Mouse (Mus musculus) right cerebral cortex, adult 2 months (tissue): ENCODE results near the gene Usp53.

Experiments used
- DNase-seq, 2 experiments: peaks; one replicate each; pipeline ENCODE4 v3.0.0; 2021 to 2022; ENCODE audit warnings: low spot score in 2 of 2

Usp53 gene

DNA sequence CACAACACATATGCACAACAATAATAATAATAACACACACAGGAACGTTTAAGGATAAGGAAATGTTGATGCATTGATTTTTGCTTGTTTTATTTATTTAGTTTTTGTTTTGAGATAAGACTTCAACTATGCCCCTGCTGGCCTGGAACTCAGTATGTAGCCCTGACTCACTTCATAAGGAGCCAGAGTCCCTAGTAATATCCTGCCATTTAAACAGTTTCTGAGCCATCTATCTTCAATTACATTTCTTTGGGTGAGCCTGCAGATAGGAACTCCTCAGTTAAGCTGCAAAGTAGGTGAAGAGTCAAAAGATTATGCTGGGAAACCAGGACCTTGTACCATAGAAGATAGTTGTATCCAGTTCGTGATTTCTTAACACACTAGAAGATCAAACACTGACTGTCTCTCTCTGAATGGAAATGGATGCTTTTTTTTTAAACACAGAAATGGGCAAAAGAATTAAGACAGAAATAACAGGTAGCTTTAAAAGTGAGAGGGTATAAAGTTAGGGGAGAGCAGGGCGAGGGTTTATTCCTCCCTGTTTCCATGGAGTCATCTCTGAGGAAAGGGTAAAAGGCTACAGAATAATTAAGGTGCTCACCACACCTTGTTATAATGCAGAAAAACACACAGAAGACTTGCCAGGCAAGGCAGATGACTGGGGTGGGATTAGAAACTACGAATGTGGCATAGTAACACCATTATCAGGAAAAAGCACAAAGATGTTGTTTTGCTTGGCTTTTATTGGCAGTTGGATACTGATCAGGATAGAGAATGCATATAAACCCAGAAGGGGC lies 96.6 kb downstream of the Usp53 start:
- DNase-seq: no peak
